Mouse (Mus musculus): Measurements from ENCODE around the gene Mrps36. TPM values are rescaled to one million over a fixed set of nuclear protein-coding genes. Genes with fewer than 3 reads are reported as not detected.
"Not testable (repeated sequence)": the region's sequence is repeated elsewhere in the genome, so short reads cannot be mapped to it uniquely, and the experiment has no call there.

Gene Mrps36
- polyA plus RNA-seq (2012; rRNA removed) = 13.0 and 16.7 TPM in 2 replicates

DNA sequence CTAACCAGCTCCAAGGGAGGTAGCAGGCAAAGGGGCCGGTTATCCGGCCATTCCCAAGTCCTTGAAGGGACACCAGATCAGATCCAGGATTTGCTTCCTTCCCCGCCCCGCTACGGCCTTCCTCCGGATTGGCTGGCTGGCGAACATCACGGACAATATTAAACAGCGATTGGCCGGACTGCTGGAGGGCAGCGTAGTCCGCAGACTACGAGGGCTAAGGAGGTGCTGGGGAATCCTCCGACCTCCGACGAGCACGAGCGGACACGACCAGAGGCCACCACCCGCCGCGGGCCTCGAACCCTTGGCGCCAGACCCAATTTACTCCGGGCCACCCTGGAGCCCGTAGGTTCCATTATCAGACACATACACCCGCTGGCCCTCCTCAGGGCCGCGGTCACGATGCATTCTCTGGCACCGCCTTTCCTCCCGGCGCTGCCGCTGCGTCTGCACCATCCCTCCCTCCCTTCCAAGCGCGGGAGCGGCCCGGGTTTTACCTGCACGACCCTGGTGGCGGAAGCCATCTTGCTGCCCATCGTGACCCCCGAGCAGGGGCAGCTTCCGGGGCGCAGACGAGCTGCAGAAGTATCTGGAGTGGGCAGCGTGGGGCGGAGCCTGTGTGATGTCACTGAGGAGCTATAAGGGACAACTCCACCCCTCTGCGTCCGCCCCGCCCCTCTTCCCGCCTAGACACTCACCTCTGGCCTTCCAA is at the start of gene Mrps36:
Gene Mrps36 (minus strand): TSS at position 624 of the 709 bp plus-strand sequence.
- H3K36me3 ChIP-seq (ENCODE audit: control insufficient read depth, insufficient read depth, low read length) = no peaks in the 10 kb centered on the region; the same call in 1 of the 2 replicates
- WGBS = under 1% methylated on average over 52 of the region's 52 CpGs
- DNase-seq (ENCODE audit: low read depth in 1 of 2, low spot score in 2 of 2) = peak; percentile 75 to 94
- H3K4me1 ChIP-seq (ENCODE audit: control insufficient read depth, insufficient read depth, insufficient read length) = peaks cover 5% of the 10 kb centered on the region; the same call in 1 of the 2 replicates
- H3K27me3 ChIP-seq (ENCODE audit: control insufficient read depth, insufficient read depth, low read length) = no peaks in the 10 kb centered on the region
- TF ChIP-seq CTCF (IDR thresholded peaks at IDR 0.05; ENCODE audit: extremely low read depth, insufficient read depth, insufficient read length, insufficient replicate concordance) (no peak), POLR2A (IDR thresholded peaks at IDR 0.05; ENCODE audit: low read depth, low read length) (peak; percentile 67)
- H3K27ac ChIP-seq (ENCODE audit: insufficient read depth, low read length) = peak within 1 kb of the TSS; percentile 71
- H3K4me3 ChIP-seq (ENCODE audit: extremely low read depth, insufficient read depth, insufficient read length) = peak within 1 kb of the TSS; percentile 69

DNA sequence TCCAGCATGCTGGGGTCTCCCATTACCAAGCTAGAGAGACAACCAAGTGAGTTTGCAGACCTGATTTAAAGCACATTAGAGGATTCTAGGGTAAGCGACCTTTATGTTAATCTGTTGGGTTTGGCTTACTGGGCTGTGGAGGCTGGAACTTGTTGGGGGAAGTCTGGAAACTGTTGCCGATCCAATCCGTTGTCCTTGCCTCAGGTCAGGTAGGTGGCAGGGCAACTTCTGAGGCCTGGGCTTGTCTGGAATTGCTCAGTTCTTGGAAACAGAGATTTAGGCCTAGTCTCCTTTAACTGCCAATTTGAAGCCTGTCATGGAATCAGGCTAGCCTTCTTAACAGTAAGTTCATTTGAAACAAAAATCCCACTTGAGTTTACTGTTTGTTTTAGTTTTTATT is 44.6 kb upstream of the Mrps36 start:
- Histone ChIP-seq H3K4me3 (ENCODE audit: extremely low read depth, insufficient read depth, insufficient read length) (no peak overlapping the region), H3K36me3 (ENCODE audit: control insufficient read depth, insufficient read depth, low read length) (no peaks in the 10 kb centered on the region), H3K4me1 (ENCODE audit: control insufficient read depth, insufficient read depth, insufficient read length) (no peaks in the 10 kb centered on the region), H3K27ac (ENCODE audit: insufficient read depth, low read length) (no peak overlapping the region), H3K27me3 (ENCODE audit: control insufficient read depth, insufficient read depth, low read length) (no peaks in the 10 kb centered on the region)
- no peak for DNase-seq (ENCODE audit: low read depth in 1 of 2, low spot score in 2 of 2)
- WGBS = 90% methylated on average over 3 of the region's 3 CpGs
- TF ChIP-seq POLR2A (IDR thresholded peaks at IDR 0.05; ENCODE audit: low read depth, low read length) = no peak
- TF ChIP-seq CTCF (IDR thresholded peaks at IDR 0.05; ENCODE audit: extremely low read depth, insufficient read depth, insufficient read length, insufficient replicate concordance) = no peak

DNA sequence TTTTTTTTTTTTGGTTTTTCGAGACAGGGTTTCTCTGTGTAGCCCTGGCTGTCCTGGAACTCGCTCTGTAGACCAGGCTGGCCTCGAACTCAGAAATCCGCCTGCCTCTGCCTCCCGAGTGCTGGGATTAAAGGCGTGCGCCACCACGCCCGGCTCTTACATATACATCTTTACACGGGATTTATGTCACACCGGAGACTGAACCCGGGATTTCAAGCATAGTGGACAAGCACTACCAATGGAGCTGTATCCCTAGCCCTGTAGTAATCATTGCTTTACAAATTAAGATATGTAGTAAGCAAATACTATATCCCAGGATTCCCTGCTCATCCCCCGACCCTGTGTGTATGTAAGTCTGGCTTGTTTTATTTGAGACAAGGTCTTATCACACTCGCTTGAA is 43.6 kb upstream of the Mrps36 start:
- not testable (repeated sequence) for H3K4me1 ChIP-seq (ENCODE audit: control insufficient read depth, insufficient read depth, insufficient read length); H3K4me3 ChIP-seq (ENCODE audit: extremely low read depth, insufficient read depth, insufficient read length); H3K36me3 ChIP-seq (ENCODE audit: control insufficient read depth, insufficient read depth, low read length); H3K27me3 ChIP-seq (ENCODE audit: control insufficient read depth, insufficient read depth, low read length); DNase-seq (ENCODE audit: low read depth in 1 of 2, low spot score in 2 of 2); H3K27ac ChIP-seq (ENCODE audit: insufficient read depth, low read length)
- 98% methylated on average over 12 of the region's 14 CpGs for WGBS

DNA sequence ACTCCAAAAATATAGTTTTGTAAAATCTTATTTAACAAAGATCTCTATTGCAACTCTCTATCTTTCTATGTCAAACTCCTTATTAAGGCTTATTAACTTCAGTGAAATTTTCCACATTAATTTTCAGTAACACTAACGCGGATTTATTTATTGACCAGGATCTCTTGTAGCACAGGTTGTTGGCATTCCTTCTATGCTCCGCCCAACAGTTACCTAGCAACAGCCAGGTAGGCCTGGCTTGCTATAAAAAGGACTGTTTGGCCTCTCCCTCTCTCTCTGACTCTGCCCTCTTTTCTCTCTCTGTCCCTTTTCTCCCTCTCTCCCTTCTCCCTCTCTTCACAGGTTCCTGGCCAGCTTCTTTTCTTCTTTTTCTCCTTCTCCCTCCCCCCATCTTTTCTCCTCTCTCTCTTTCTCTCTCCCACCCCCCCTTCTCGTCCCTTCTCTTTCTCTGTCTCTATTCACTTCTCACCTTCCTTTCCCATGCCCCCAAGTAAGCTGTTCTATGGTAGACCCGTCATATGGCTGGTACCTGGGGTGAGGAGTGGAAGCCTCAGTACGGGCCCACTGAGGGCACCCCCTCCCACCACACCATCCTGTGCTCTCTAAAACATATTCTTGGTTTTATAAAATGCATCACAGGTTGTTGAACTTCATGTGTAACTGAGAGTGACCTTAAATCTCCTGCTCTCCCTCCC is 43.0 kb upstream of the Mrps36 start:
- Histone ChIP-seq H3K36me3 (ENCODE audit: control insufficient read depth, insufficient read depth, low read length) (no peaks in the 10 kb centered on the region), H3K27me3 (ENCODE audit: control insufficient read depth, insufficient read depth, low read length) (no peaks in the 10 kb centered on the region), H3K4me1 (ENCODE audit: control insufficient read depth, insufficient read depth, insufficient read length) (no peaks in the 10 kb centered on the region), H3K4me3 (ENCODE audit: extremely low read depth, insufficient read depth, insufficient read length) (no peak overlapping the region), H3K27ac (ENCODE audit: insufficient read depth, low read length) (no peak overlapping the region)
- 94% methylated on average over 6 of the region's 6 CpGs for WGBS
- no peak for DNase-seq (ENCODE audit: low read depth in 1 of 2, low spot score in 2 of 2)
- TF ChIP-seq CTCF (IDR thresholded peaks at IDR 0.05; ENCODE audit: extremely low read depth, insufficient read depth, insufficient read length, insufficient replicate concordance) (no peak), POLR2A (IDR thresholded peaks at IDR 0.05; ENCODE audit: low read depth, low read length) (no peak)

DNA sequence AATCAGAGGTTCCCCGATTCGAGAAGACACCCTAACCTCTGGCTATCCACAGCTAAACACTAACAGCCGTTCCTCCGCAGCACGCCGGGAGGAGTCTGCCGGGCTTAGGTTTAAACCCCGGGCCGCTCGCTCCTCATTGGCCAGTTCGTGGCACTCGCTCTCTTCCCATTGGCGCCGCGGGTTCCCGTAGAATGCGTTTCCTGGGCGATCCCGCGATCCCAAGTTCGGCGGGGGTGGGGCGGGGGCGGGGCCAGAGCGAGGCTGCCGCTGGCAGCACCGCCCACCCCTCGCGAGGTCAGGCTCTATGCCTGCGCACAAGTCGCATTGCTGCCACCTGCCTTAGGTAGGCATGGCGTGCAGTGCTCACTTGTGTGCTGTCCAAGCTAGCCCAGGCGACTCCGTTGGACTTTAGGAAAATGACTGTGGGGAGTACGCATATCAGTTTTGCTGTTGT is 42.0 kb upstream of the Mrps36 start, which contains the start of gene Ccnb1:
Gene Ccnb1 (minus strand): TSS at position 157 of the 454 bp plus-strand sequence.
- Histone ChIP-seq H3K27ac (ENCODE audit: insufficient read depth, low read length) (no peak within 1 kb of the TSS), H3K4me1 (ENCODE audit: control insufficient read depth, insufficient read depth, insufficient read length) (no peaks in the 10 kb centered on the region), H3K4me3 (ENCODE audit: extremely low read depth, insufficient read depth, insufficient read length) (peak within 1 kb of the TSS; percentile 51), H3K36me3 (ENCODE audit: control insufficient read depth, insufficient read depth, low read length) (no peaks in the 10 kb centered on the region), H3K27me3 (ENCODE audit: control insufficient read depth, insufficient read depth, low read length) (no peaks in the 10 kb centered on the region)
- under 1% methylated on average over 35 of the region's 35 CpGs for WGBS
- peak; percentile 69 to 77 for DNase-seq (ENCODE audit: low read depth in 1 of 2, low spot score in 2 of 2)
- TF ChIP-seq POLR2A (IDR thresholded peaks at IDR 0.05; ENCODE audit: low read depth, low read length) = peak; percentile 13; the same call in 1 of the 2 replicates
- TF ChIP-seq CTCF (IDR thresholded peaks at IDR 0.05; ENCODE audit: extremely low read depth, insufficient read depth, insufficient read length, insufficient replicate concordance) = peak; percentile 6; the same call in 1 of the 2 replicates

DNA sequence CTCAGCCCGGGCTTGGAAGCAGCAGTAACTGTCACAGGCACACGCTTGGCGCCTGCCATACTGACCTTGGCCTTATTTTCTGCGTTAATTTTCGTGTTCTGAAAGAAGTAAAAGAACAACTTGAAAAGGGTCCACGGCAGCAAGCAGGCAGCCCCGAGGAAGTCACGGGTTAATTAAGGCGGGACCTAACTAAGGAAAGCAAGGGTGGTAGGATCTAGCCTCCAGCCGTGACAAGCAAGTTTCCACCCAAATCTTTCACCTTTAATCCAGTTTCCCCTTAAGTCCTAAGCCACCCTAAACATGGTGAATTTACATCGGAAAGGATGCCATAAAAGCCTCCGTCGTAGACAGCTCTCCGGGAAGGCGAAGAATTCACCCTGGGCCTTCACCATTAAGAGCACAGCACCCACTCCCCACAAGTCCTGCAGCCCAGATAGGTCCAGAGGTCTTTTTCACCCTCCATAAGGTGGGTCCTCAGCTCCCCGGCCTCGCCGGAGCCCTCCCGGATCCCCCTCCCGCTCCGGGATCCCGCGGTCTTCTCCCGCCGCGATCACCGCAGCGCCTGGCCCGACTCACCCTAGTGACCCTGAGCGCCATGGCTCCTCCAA is 41.5 kb upstream of the Mrps36 start:
- no peaks in the 10 kb centered on the region for H3K27me3 ChIP-seq (ENCODE audit: control insufficient read depth, insufficient read depth, low read length)
- no peak overlapping the region for H3K27ac ChIP-seq (ENCODE audit: insufficient read depth, low read length)
- peak in 1 of 2 experiments; percentile 8 for DNase-seq (ENCODE audit: low read depth in 1 of 2, low spot score in 2 of 2)
- WGBS = 1% methylated on average over 30 of the region's 30 CpGs
- no peaks in the 10 kb centered on the region for H3K4me1 ChIP-seq (ENCODE audit: control insufficient read depth, insufficient read depth, insufficient read length)
- TF ChIP-seq CTCF (IDR thresholded peaks at IDR 0.05; ENCODE audit: extremely low read depth, insufficient read depth, insufficient read length, insufficient replicate concordance) (no peak), POLR2A (IDR thresholded peaks at IDR 0.05; ENCODE audit: low read depth, low read length) (no peak)
- H3K36me3 ChIP-seq (ENCODE audit: control insufficient read depth, insufficient read depth, low read length) = no peaks in the 10 kb centered on the region
- H3K4me3 ChIP-seq (ENCODE audit: extremely low read depth, insufficient read depth, insufficient read length) = peak overlapping the region; percentile 51
